9 mouse cellular contexts compared by ENCODE assay signal in the genomic region with DNA sequence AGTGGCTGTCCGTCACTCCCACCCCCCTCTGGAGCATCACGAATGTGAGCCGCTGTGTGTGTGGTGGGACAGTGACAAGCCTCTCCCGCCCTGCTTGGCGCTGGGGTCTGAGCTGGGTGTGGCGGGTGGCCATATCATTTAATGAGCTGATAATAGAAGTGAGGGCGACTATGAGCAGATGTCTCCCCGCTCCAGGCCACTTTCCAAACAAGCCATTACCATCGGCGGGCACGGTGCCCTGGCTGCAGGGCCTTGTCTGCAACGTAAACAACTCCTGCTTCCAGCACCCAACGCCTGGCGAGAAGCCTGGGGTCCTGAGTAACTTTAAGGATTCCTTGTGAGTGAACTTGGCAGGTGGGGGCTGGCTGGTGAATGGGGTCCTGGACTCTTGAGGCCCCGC. TPM values are rescaled to one million over a fixed set of nuclear protein-coding genes. Genes with fewer than 3 reads are reported as not detected.
DNase-seq lines count a peak whose midpoint lies in the region; TF ChIP-seq lines count a peak whose summit lies in the region.
"Had no signal": no experiment of that assay in that cellular context is flagged by ENCODE, and none has a peak within 500 bp of the region (broad histone marks: within the 10 kb centered on the region; RNA-seq: fewer than 3 reads in every experiment).

No protein-coding gene starts in this region.

- no peaks in the 10 kb centered on the region for H3K27me3 ChIP-seq in kidney, adult 2 months (replicated peaks; ENCODE audit: control insufficient read depth, insufficient read depth, low read length)

- H3K4me3 ChIP-seq in cortical plate, adult 2 months (ENCODE audit: insufficient read depth, low read length), result peak overlapping the region; percentile 73
- no peak overlapping the region for H3K4me3 ChIP-seq in kidney, adult 2 months (ENCODE audit: insufficient read depth, low read depth, low read length)

- TF ChIP-seq POLR2A in cortical plate, adult 2 months (IDR thresholded peaks at IDR 0.05; ENCODE audit: extremely low read depth, insufficient read depth, low read length), result no peak
- no peak for TF ChIP-seq POLR2A in kidney, adult 2 months (IDR thresholded peaks at IDR 0.05; ENCODE audit: low read depth, low read length)

- DNase-seq in retina, postnatal 1 day, result peak; percentile 55
- DNase-seq in retina, embryonic 14.5 days (ENCODE audit: low spot score), result no peak
- DNase-seq in heart, postnatal 14 days, result peak; percentile 55 to 60
- peak; percentile 76 for DNase-seq in lung, postnatal 10 days
- no peak for DNase-seq in layer of hippocampus, adult 9-11 months
- no peak for DNase-seq in kidney, adult 2 months
- DNase-seq in spleen, postnatal 36 days (ENCODE audit: low spot score in 2 of 2), result no peak

- no peaks in the 10 kb centered on the region for H3K36me3 ChIP-seq in kidney, adult 2 months (ENCODE audit: control insufficient read depth, insufficient read depth, low read length)

- no peaks in the 10 kb centered on the region for H3K4me1 ChIP-seq in cortical plate, adult 2 months (ENCODE audit: control insufficient read depth, insufficient read depth, low read length)
- H3K4me1 ChIP-seq in kidney, adult 2 months (ENCODE audit: control insufficient read depth, insufficient read depth, low read length), result no peaks in the 10 kb centered on the region

- H3K27ac ChIP-seq in cortical plate, adult 2 months (ENCODE audit: insufficient read depth, low read length), result no peak overlapping the region
- H3K27ac ChIP-seq in kidney, adult 2 months (ENCODE audit: insufficient read depth, low read depth, low read length), result no peak overlapping the region

- 37% methylated on average over 15 of the region's 15 CpGs for WGBS in kidney, adult 2 months

- intact Hi-C loops in heart, postnatal 14 days (cut with DNase I), result no loop called here

- no peak for TF ChIP-seq CTCF in cortical plate, adult 2 months (IDR thresholded peaks at IDR 0.05; ENCODE audit: extremely low read depth, insufficient read depth, low read length)
- TF ChIP-seq CTCF in kidney, adult 2 months (conservative IDR thresholded peaks at IDR 0.05; ENCODE audit: insufficient read depth, insufficient read length, low read depth, low read length), result no peak

RNA-seq across cellular contexts. Expression of gene Abca7, which starts 1.5 kb away (rescaled TPM):
- polyA plus RNA-seq in cortical plate, adult 2 months (2012; rRNA removed), result 10.9 and 11.5 TPM in 2 replicates
- 1 to 10 TPM; 7.0 to 8.5 TPM for total RNA-seq in heart, postnatal 14 days (2021)
- 10.6 and 11.8 TPM in 2 replicates for polyA plus RNA-seq in kidney, adult 2 months (2012; rRNA removed)

RNA-seq across cellular contexts. Expression of gene Cnn2, which starts 9.4 kb away (rescaled TPM):
- 8.0 and 9.0 TPM in 2 replicates for polyA plus RNA-seq in cortical plate, adult 2 months (2012; rRNA removed)
- total RNA-seq in heart, postnatal 14 days (2021), result 10 to 100 TPM; 36.2 to 45.9 TPM
- 52.3 and 55.5 TPM in 2 replicates for polyA plus RNA-seq in kidney, adult 2 months (2012; rRNA removed)

RNA-seq across cellular contexts. Expression of gene Tmem259, which starts 13.7 kb away (rescaled TPM):
- 168 and 183 TPM in 2 replicates for polyA plus RNA-seq in cortical plate, adult 2 months (2012; rRNA removed)
- 100 to 1,000 TPM; 124 to 125 TPM for total RNA-seq in heart, postnatal 14 days (2021)
- 262 and 316 TPM in 2 replicates for polyA plus RNA-seq in kidney, adult 2 months (2012; rRNA removed)

RNA-seq across cellular contexts. Expression of gene Arhgap45, which starts 18.6 kb away (rescaled TPM):
- polyA plus RNA-seq in cortical plate, adult 2 months (2012; rRNA removed), result 6.6 and 7.2 TPM in 2 replicates
- total RNA-seq in heart, postnatal 14 days (2021), result 10 to 100 TPM in 1 of 2 experiments, 1 to 10 TPM in 1; 4.9 to 11.3 TPM
- 9.6 and 25.5 TPM in 2 replicates for polyA plus RNA-seq in kidney, adult 2 months (2012; rRNA removed)

RNA-seq across cellular contexts. Expression of gene Grin3b, which starts 27.3 kb away (rescaled TPM):
- polyA plus RNA-seq in cortical plate, adult 2 months (2012; rRNA removed), result 0.21 and 0.40 TPM in 2 replicates
- under 1 TPM; 0.10 to 0.19 TPM for total RNA-seq in heart, postnatal 14 days (2021)
- polyA plus RNA-seq in kidney, adult 2 months (2012; rRNA removed), result 1.6 and 2.0 TPM in 2 replicates
- total RNA-seq: neutrophil, adult 5-6 weeks had no signal

Comparison
In these comparisons a context has a peak if more than half of its experiments do, and no peak if none do; other contexts are left out.
1. DNase-seq: peak in retina, postnatal 1 day (single experiment), heart, postnatal 14 days (2 of 2) and lung, postnatal 10 days (single experiment); none in retina, embryonic 14.5 days (single experiment), layer of hippocampus, adult 9-11 months (single experiment), kidney, adult 2 months (single experiment) and spleen, postnatal 36 days (0 of 2).